Mouse (Mus musculus): ENCODE results near the gene Timm22. TPM values are rescaled to one million over a fixed set of nuclear protein-coding genes. Genes with fewer than 3 reads are reported as not detected.

Gene Timm22
- polyA plus RNA-seq, 1 experiment from 2014 or later = 109 TPM

GRCm38 (mm10) chr11:76446251-76446650 is 39.5 kb downstream of the Timm22 start:
- Histone ChIP-seq H3K4me3 (no peak overlapping the region), H3K4me1 (peaks cover 49% of the 10 kb centered on the region), H3K9ac (no peak overlapping the region), H3K4me2 (no peak overlapping the region), H3K27ac (no peak overlapping the region), H3K9me3 (no peaks in the 10 kb centered on the region), H3K36me3 (replicated peaks) (0 out of 2 replicates have a peak, but pooled peaks cover 6% of the 10 kb centered on the region), H3K27me3 (replicated peaks) (no peaks in the 10 kb centered on the region)
- ATAC-seq (replicated peaks) = no peak
- WGBS = 2% methylated on average over 10 of the region's 10 CpGs

GRCm38 (mm10) chr11:76449520-76450201 is 42.9 kb downstream of the Timm22 start:
- Histone ChIP-seq H3K4me2 (peak overlapping the region; percentile 9; the same call in 1 of the 2 replicates), H3K9ac (peak overlapping the region; percentile 26; the same call in 1 of the 2 replicates), H3K27me3 (replicated peaks) (no peaks in the 10 kb centered on the region), H3K4me3 (no peak overlapping the region), H3K27ac (peak overlapping the region; percentile 81), H3K36me3 (replicated peaks) (peaks cover 22% of the 10 kb centered on the region), H3K9me3 (no peaks in the 10 kb centered on the region), H3K4me1 (peaks cover 50% of the 10 kb centered on the region)
- peak; percentile 51 for ATAC-seq (replicated peaks)
- 16% methylated on average over 15 of the region's 15 CpGs for WGBS

GRCm38 (mm10) chr11:76450202-76450561 is 43.4 kb downstream of the Timm22 start:
- peak overlapping the region; percentile 81 for H3K27ac ChIP-seq
- peaks cover 24% of the 10 kb centered on the region for H3K36me3 ChIP-seq (replicated peaks)
- WGBS = 6% methylated on average over 3 of the region's 3 CpGs
- peak overlapping the region; percentile 26; the same call in 1 of the 2 replicates for H3K9ac ChIP-seq
- peak; percentile 65 for ATAC-seq (replicated peaks)
- H3K4me2 ChIP-seq = peak overlapping the region; percentile 9; the same call in 1 of the 2 replicates
- H3K9me3 ChIP-seq = no peaks in the 10 kb centered on the region
- H3K4me1 ChIP-seq = peaks cover 50% of the 10 kb centered on the region
- H3K4me3 ChIP-seq = no peak overlapping the region
- no peaks in the 10 kb centered on the region for H3K27me3 ChIP-seq (replicated peaks)

- H3K36me3 ChIP-seq (replicated peaks) = peaks cover 40% of the 10 kb centered on the region
- ATAC-seq (replicated peaks) = peak; percentile 31; the same call in 1 of the 2 replicates
- H3K4me3 ChIP-seq = no peak overlapping the region
- H3K27me3 ChIP-seq (replicated peaks) = no peaks in the 10 kb centered on the region
- H3K9me3 ChIP-seq = no peaks in the 10 kb centered on the region
- 61% methylated on average over 5 of the region's 5 CpGs for WGBS
- H3K27ac ChIP-seq = no peak overlapping the region
- H3K4me1 ChIP-seq = peaks cover 21% of the 10 kb centered on the region
- no peak overlapping the region for H3K4me2 ChIP-seq
- H3K9ac ChIP-seq = no peak overlapping the region
These were observed 47.7 kb downstream of the Timm22 start for GRCm38 (mm10) chr11:76454492-76454891.

- H3K9ac ChIP-seq = no peak overlapping the region
- H3K4me3 ChIP-seq = no peak overlapping the region
- no peak overlapping the region for H3K4me2 ChIP-seq
- 0 out of 2 replicates have a peak, but pooled peaks have one; percentile 61 for ATAC-seq (replicated peaks)
- H3K4me1 ChIP-seq = peaks cover 5% of the 10 kb centered on the region; the same call in 1 of the 2 replicates
- no peaks in the 10 kb centered on the region for H3K27me3 ChIP-seq (replicated peaks)
- H3K9me3 ChIP-seq = no peaks in the 10 kb centered on the region
- WGBS = 15% methylated on average over 6 of the region's 6 CpGs
- H3K36me3 ChIP-seq (replicated peaks) = peaks cover 52% of the 10 kb centered on the region
- H3K27ac ChIP-seq = no peak overlapping the region
These were observed 49.5 kb downstream of the Timm22 start for GRCm38 (mm10) chr11:76456233-76456632.

- 79% methylated on average over 10 of the region's 10 CpGs for WGBS
- Histone ChIP-seq H3K9me3 (no peaks in the 10 kb centered on the region), H3K4me2 (no peak overlapping the region), H3K4me1 (0 out of 2 replicates have a peak, but pooled peaks cover 4% of the 10 kb centered on the region), H3K36me3 (replicated peaks) (peaks cover 58% of the 10 kb centered on the region), H3K9ac (no peak overlapping the region), H3K4me3 (no peak overlapping the region), H3K27me3 (replicated peaks) (no peaks in the 10 kb centered on the region), H3K27ac (no peak overlapping the region)
- peak; percentile 28; the same call in 1 of the 2 replicates for ATAC-seq (replicated peaks)
These were observed 50.1 kb downstream of the Timm22 start for GRCm38 (mm10) chr11:76456897-76457296.

- Histone ChIP-seq H3K4me3 (no peak overlapping the region), H3K36me3 (replicated peaks) (peaks cover 47% of the 10 kb centered on the region), H3K27ac (no peak overlapping the region), H3K9me3 (no peaks in the 10 kb centered on the region), H3K4me1 (peaks cover 5% of the 10 kb centered on the region), H3K27me3 (replicated peaks) (no peaks in the 10 kb centered on the region), H3K4me2 (no peak overlapping the region), H3K9ac (no peak overlapping the region)
- 81% methylated on average over 9 of the region's 9 CpGs for WGBS
- ATAC-seq (replicated peaks) = no peak
These were observed 52.0 kb downstream of the Timm22 start for GRCm38 (mm10) chr11:76458730-76459129.

- Histone ChIP-seq H3K4me1 (peaks cover 12% of the 10 kb centered on the region), H3K4me3 (no peak overlapping the region), H3K4me2 (no peak overlapping the region), H3K9me3 (no peaks in the 10 kb centered on the region), H3K27me3 (replicated peaks) (no peaks in the 10 kb centered on the region), H3K36me3 (replicated peaks) (peaks cover 41% of the 10 kb centered on the region), H3K27ac (no peak overlapping the region), H3K9ac (no peak overlapping the region)
- WGBS = 72% methylated on average over 3 of the region's 3 CpGs
- no peak for ATAC-seq (replicated peaks)
These were observed 52.7 kb downstream of the Timm22 start for GRCm38 (mm10) chr11:76459489-76459888.

GRCm38 (mm10) chr11:76461201-76461600 is 54.4 kb downstream of the Timm22 start:
- no peak overlapping the region for H3K4me2 ChIP-seq
- 67% methylated on average over 6 of the region's 6 CpGs for WGBS
- H3K4me1 ChIP-seq = peaks cover 28% of the 10 kb centered on the region
- H3K27me3 ChIP-seq (replicated peaks) = no peaks in the 10 kb centered on the region
- H3K27ac ChIP-seq = no peak overlapping the region
- H3K4me3 ChIP-seq = no peak overlapping the region
- no peaks in the 10 kb centered on the region for H3K9me3 ChIP-seq
- no peak for ATAC-seq (replicated peaks)
- H3K9ac ChIP-seq = no peak overlapping the region
- peaks cover 29% of the 10 kb centered on the region for H3K36me3 ChIP-seq (replicated peaks)

GRCm38 (mm10) chr11:76461696-76462095 is 54.9 kb downstream of the Timm22 start:
- 87% methylated on average over 5 of the region's 5 CpGs for WGBS

GRCm38 (mm10) chr11:76465879-76466278 is 59.1 kb downstream of the Timm22 start:
- no peak overlapping the region for H3K4me3 ChIP-seq
- WGBS = 91% methylated on average over 4 of the region's 4 CpGs

More at GRCm38 (mm10) chr11:76461696-76462095, 54.9 kb downstream of the Timm22 start:
- ATAC-seq (replicated peaks) = no peak
- Histone ChIP-seq H3K4me3 (no peak overlapping the region), H3K27ac (no peak overlapping the region), H3K4me1 (peaks cover 29% of the 10 kb centered on the region), H3K9ac (no peak overlapping the region), H3K27me3 (replicated peaks) (no peaks in the 10 kb centered on the region), H3K9me3 (no peaks in the 10 kb centered on the region), H3K4me2 (no peak overlapping the region), H3K36me3 (replicated peaks) (peaks cover 29% of the 10 kb centered on the region)

More at GRCm38 (mm10) chr11:76465879-76466278, 59.1 kb downstream of the Timm22 start:
- ATAC-seq (replicated peaks) = no peak
- Histone ChIP-seq H3K27ac (no peak overlapping the region), H3K27me3 (replicated peaks) (no peaks in the 10 kb centered on the region), H3K36me3 (replicated peaks) (peaks cover 15% of the 10 kb centered on the region; the same call in 1 of the 2 replicates), H3K4me2 (peak overlapping the region; percentile 75), H3K4me1 (peaks cover 68% of the 10 kb centered on the region), H3K9me3 (no peaks in the 10 kb centered on the region), H3K9ac (peak overlapping the region; percentile 4; the same call in 1 of the 2 replicates)

Data from midbrain, embryonic 15.5 days (tissue).